21 mouse cellular contexts compared by ENCODE assay signal in the genomic region with DNA sequence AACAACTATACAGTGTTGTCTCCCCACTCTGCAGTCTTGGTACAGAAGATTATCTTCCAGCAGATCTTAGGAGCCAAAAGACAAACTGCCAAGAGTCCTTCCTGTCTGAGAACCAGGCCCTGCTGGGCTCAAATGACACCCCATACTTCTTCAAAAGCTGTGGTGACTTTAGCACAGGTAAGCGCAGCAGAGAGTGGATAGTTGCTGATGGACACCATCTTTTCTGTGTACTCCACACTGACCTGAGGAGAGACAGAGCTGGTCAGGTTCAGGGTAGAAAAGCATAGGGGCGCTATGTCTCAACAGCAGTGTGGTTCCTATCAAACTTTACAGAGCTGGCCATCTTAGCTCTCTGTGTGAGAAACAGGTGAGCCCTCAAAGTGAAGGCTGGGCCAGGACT. TPM values are rescaled to one million over a fixed set of nuclear protein-coding genes. Genes with fewer than 3 reads are reported as not detected.
DNase-seq lines count a peak whose midpoint lies in the region; ATAC-seq lines count a peak whose summit lies in the region.
"Had no signal": no experiment of that assay in that cellular context is flagged by ENCODE, and none has a peak within 500 bp of the region (broad histone marks: within the 10 kb centered on the region; RNA-seq: fewer than 3 reads in every experiment).

No protein-coding gene starts in this region.

- 91% methylated on average over 2 of the region's 2 CpGs for WGBS in embryonic facial prominence, embryonic 13.5 days
- WGBS in embryonic facial prominence, embryonic 10.5 days = 92% methylated on average over 2 of the region's 2 CpGs
- 92% methylated on average over 2 of the region's 2 CpGs for WGBS in midbrain, embryonic 11.5 days
- WGBS in midbrain, embryonic 13.5 days = 93% methylated on average over 2 of the region's 2 CpGs

- H3K9me3 ChIP-seq in embryonic facial prominence, embryonic 13.5 days = no peaks in the 10 kb centered on the region
- no peaks in the 10 kb centered on the region for H3K9me3 ChIP-seq in embryonic facial prominence, embryonic 10.5 days
- no peaks in the 10 kb centered on the region for H3K9me3 ChIP-seq in midbrain, embryonic 11.5 days (ENCODE audit: control insufficient read depth, low read length)
- no peaks in the 10 kb centered on the region for H3K9me3 ChIP-seq in midbrain, embryonic 13.5 days
- H3K9me3 ChIP-seq: forebrain, embryonic 10.5 days; forebrain, embryonic 12.5 days had no signal

- no peaks in the 10 kb centered on the region for H3K27me3 ChIP-seq in embryonic facial prominence, embryonic 13.5 days
- no peaks in the 10 kb centered on the region for H3K27me3 ChIP-seq in embryonic facial prominence, embryonic 10.5 days (replicated peaks; ENCODE audit: low read depth, poor library complexity, severe bottlenecking)
- no peaks in the 10 kb centered on the region for H3K27me3 ChIP-seq in midbrain, embryonic 11.5 days (ENCODE audit: control insufficient read depth, insufficient read depth, low read length)
- no peaks in the 10 kb centered on the region for H3K27me3 ChIP-seq in midbrain, embryonic 13.5 days
- H3K27me3 ChIP-seq: forebrain, embryonic 12.5 days; Patski had no signal

- H3K27ac ChIP-seq in embryonic facial prominence, embryonic 13.5 days = no peak overlapping the region
- H3K27ac ChIP-seq in embryonic facial prominence, embryonic 10.5 days (replicated peaks) = no peak overlapping the region
- no peak overlapping the region for H3K27ac ChIP-seq in midbrain, embryonic 11.5 days (ENCODE audit: low read depth, low read length)
- no peak overlapping the region for H3K27ac ChIP-seq in midbrain, embryonic 13.5 days
- H3K27ac ChIP-seq: forebrain, embryonic 10.5 days; forebrain, embryonic 12.5 days had no signal

- DNase-seq in embryonic facial prominence, embryonic 10.5 days (ENCODE audit: low spot score) = no peak
- peak; percentile 56 for DNase-seq in midbrain, embryonic 11.5 days (ENCODE audit: low spot score, missing footprints)
- DNase-seq: adrenal gland, adult 8-10 months; adrenal gland, postnatal 14 days; adrenal gland, postnatal 36 days; B cell, adult 2 months; cerebellum, adult 11-12 months; cerebellum, adult 2 months; cerebellum, adult 9-10 months; cerebellum, postnatal 10 days; cerebellum, postnatal 25 days had no signal

- no peak overlapping the region for H3K4me2 ChIP-seq in embryonic facial prominence, embryonic 13.5 days
- H3K4me2 ChIP-seq in midbrain, embryonic 11.5 days = no peak overlapping the region
- H3K4me2 ChIP-seq in midbrain, embryonic 13.5 days (replicated peaks) = no peak overlapping the region
- H3K4me2 ChIP-seq: forebrain, embryonic 12.5 days had no signal

- peak overlapping the region; percentile 16; the same call in 1 of the 2 replicates for H3K9ac ChIP-seq in embryonic facial prominence, embryonic 13.5 days
- no peak overlapping the region for H3K9ac ChIP-seq in midbrain, embryonic 11.5 days (ENCODE audit: low read length)
- H3K9ac ChIP-seq in midbrain, embryonic 13.5 days (replicated peaks) = no peak overlapping the region
- H3K9ac ChIP-seq: forebrain, embryonic 12.5 days had no signal

- H3K4me1 ChIP-seq in embryonic facial prominence, embryonic 13.5 days = peaks cover 9% of the 10 kb centered on the region
- H3K4me1 ChIP-seq in embryonic facial prominence, embryonic 10.5 days = peaks cover under 1% of the 10 kb centered on the region
- H3K4me1 ChIP-seq in midbrain, embryonic 11.5 days (ENCODE audit: control insufficient read depth, insufficient read depth, low read length) = no peaks in the 10 kb centered on the region
- peaks cover 4% of the 10 kb centered on the region for H3K4me1 ChIP-seq in midbrain, embryonic 13.5 days (replicated peaks)

- no peak overlapping the region for H3K4me3 ChIP-seq in embryonic facial prominence, embryonic 13.5 days
- H3K4me3 ChIP-seq in embryonic facial prominence, embryonic 10.5 days = no peak overlapping the region
- H3K4me3 ChIP-seq in midbrain, embryonic 11.5 days (ENCODE audit: low read depth, low read length) = no peak overlapping the region
- no peak overlapping the region for H3K4me3 ChIP-seq in midbrain, embryonic 13.5 days (replicated peaks)
- H3K4me3 ChIP-seq: forebrain, embryonic 10.5 days; forebrain, embryonic 12.5 days had no signal

- no peak for ATAC-seq in embryonic facial prominence, embryonic 13.5 days (ENCODE audit: insufficient number of reproducible peaks, insufficient read depth, low FRiP score, low TSS enrichment, low read depth)
- ATAC-seq in midbrain, embryonic 11.5 days (ENCODE audit: low FRiP score) = no peak
- no peak for ATAC-seq in midbrain, embryonic 13.5 days
- ATAC-seq in erythroid progenitor cell, adult 5-6 weeks (replicated peaks; ENCODE audit: low FRiP score, poor library complexity, severe bottlenecking) = no peak
- ATAC-seq: activated CD4-positive, CD25-positive, alpha-beta regulatory T cell, adult 4 months; CD4-positive, CD25-positive, alpha-beta regulatory T cell, adult 4 months; forebrain, embryonic 14.5 days; forebrain, embryonic 16.5 days; Patski had no signal

- peaks cover 92% of the 10 kb centered on the region for H3K36me3 ChIP-seq in embryonic facial prominence, embryonic 13.5 days
- H3K36me3 ChIP-seq in embryonic facial prominence, embryonic 10.5 days (replicated peaks) = peaks cover 100% of the 10 kb centered on the region
- H3K36me3 ChIP-seq in midbrain, embryonic 11.5 days (ENCODE audit: control insufficient read depth, insufficient read depth, low read length) = peaks cover 20% of the 10 kb centered on the region
- peaks cover 83% of the 10 kb centered on the region for H3K36me3 ChIP-seq in midbrain, embryonic 13.5 days

RNA-seq across cellular contexts. Expression of a gene that starts 7.6 kb away (rescaled TPM):
- polyA plus RNA-seq in embryonic facial prominence, embryonic 13.5 days (2015; fragmentation: Nextera tagmentation; extraction: Ambion mirVana) = 199 and 214 TPM in 2 replicates
- 233 and 257 TPM in 2 replicates for polyA plus RNA-seq in embryonic facial prominence, embryonic 10.5 days (2016; fragmentation: Nextera tagmentation; extraction: Ambion mirVana)
- 215 and 219 TPM in 2 replicates for polyA plus RNA-seq in midbrain, embryonic 11.5 days (2014; fragmentation: Nextera tagmentation; extraction: Ambion mirVana)
- polyA plus RNA-seq in midbrain, embryonic 13.5 days (2015; fragmentation: Nextera tagmentation; extraction: Ambion mirVana) = 136 and 144 TPM in 2 replicates
- total RNA-seq in erythroid progenitor cell, adult 5-6 weeks (2015; ENCODE audit: low replicate concordance) = 103 and 153 TPM in 2 replicates
- total RNA-seq in erythroid progenitor cell, adult 5-6 weeks (2017; ENCODE audit: low replicate concordance) = 69.4 and 86.4 TPM in 2 replicates

RNA-seq across cellular contexts. Expression of a gene that starts 7.7 kb away (rescaled TPM):
- polyA plus RNA-seq in embryonic facial prominence, embryonic 13.5 days (2015; fragmentation: Nextera tagmentation; extraction: Ambion mirVana) = 337 and 351 TPM in 2 replicates
- polyA plus RNA-seq in embryonic facial prominence, embryonic 10.5 days (2016; fragmentation: Nextera tagmentation; extraction: Ambion mirVana) = 473 and 496 TPM in 2 replicates
- 343 and 353 TPM in 2 replicates for polyA plus RNA-seq in midbrain, embryonic 11.5 days (2014; fragmentation: Nextera tagmentation; extraction: Ambion mirVana)
- polyA plus RNA-seq in midbrain, embryonic 13.5 days (2015; fragmentation: Nextera tagmentation; extraction: Ambion mirVana) = 258 and 276 TPM in 2 replicates
- 61.2 and 143 TPM in 2 replicates for total RNA-seq in erythroid progenitor cell, adult 5-6 weeks (2015; ENCODE audit: low replicate concordance)
- 76.0 and 79.9 TPM in 2 replicates for total RNA-seq in erythroid progenitor cell, adult 5-6 weeks (2017; ENCODE audit: low replicate concordance)

RNA-seq across cellular contexts. Expression of a gene that starts 34.1 kb away (rescaled TPM):
- 9.2 and 13.9 TPM in 2 replicates for polyA plus RNA-seq in embryonic facial prominence, embryonic 13.5 days (2015; fragmentation: Nextera tagmentation; extraction: Ambion mirVana)
- 9.3 and 10.4 TPM in 2 replicates for polyA plus RNA-seq in embryonic facial prominence, embryonic 10.5 days (2016; fragmentation: Nextera tagmentation; extraction: Ambion mirVana)
- 5.1 and 6.3 TPM in 2 replicates for polyA plus RNA-seq in midbrain, embryonic 11.5 days (2014; fragmentation: Nextera tagmentation; extraction: Ambion mirVana)
- polyA plus RNA-seq in midbrain, embryonic 13.5 days (2015; fragmentation: Nextera tagmentation; extraction: Ambion mirVana) = 3.4 and 4.1 TPM in 2 replicates
- total RNA-seq in erythroid progenitor cell, adult 5-6 weeks (2015; ENCODE audit: low replicate concordance) = 39.3 and 91.8 TPM in 2 replicates
- total RNA-seq in erythroid progenitor cell, adult 5-6 weeks (2017; ENCODE audit: low replicate concordance) = 91.8 and 94.2 TPM in 2 replicates

RNA-seq across cellular contexts. Expression of a gene that starts 36.8 kb away (rescaled TPM):
- polyA plus RNA-seq in embryonic facial prominence, embryonic 13.5 days (2015; fragmentation: Nextera tagmentation; extraction: Ambion mirVana) = 487 and 605 TPM in 2 replicates
- 425 and 454 TPM in 2 replicates for polyA plus RNA-seq in embryonic facial prominence, embryonic 10.5 days (2016; fragmentation: Nextera tagmentation; extraction: Ambion mirVana)
- polyA plus RNA-seq in midbrain, embryonic 11.5 days (2014; fragmentation: Nextera tagmentation; extraction: Ambion mirVana) = 532 and 550 TPM in 2 replicates
- polyA plus RNA-seq in midbrain, embryonic 13.5 days (2015; fragmentation: Nextera tagmentation; extraction: Ambion mirVana) = 710 and 725 TPM in 2 replicates
- total RNA-seq in erythroid progenitor cell, adult 5-6 weeks (2015; ENCODE audit: low replicate concordance) = 26.0 and 63.4 TPM in 2 replicates
- 21.9 and 23.3 TPM in 2 replicates for total RNA-seq in erythroid progenitor cell, adult 5-6 weeks (2017; ENCODE audit: low replicate concordance)

RNA-seq across cellular contexts. Expression of a gene that starts 41.6 kb away (rescaled TPM):
- polyA plus RNA-seq in embryonic facial prominence, embryonic 13.5 days (2015; fragmentation: Nextera tagmentation; extraction: Ambion mirVana) = 52.0 and 59.3 TPM in 2 replicates
- 41.4 and 46.6 TPM in 2 replicates for polyA plus RNA-seq in embryonic facial prominence, embryonic 10.5 days (2016; fragmentation: Nextera tagmentation; extraction: Ambion mirVana)
- 30.9 and 32.3 TPM in 2 replicates for polyA plus RNA-seq in midbrain, embryonic 11.5 days (2014; fragmentation: Nextera tagmentation; extraction: Ambion mirVana)
- 39.6 and 40.0 TPM in 2 replicates for polyA plus RNA-seq in midbrain, embryonic 13.5 days (2015; fragmentation: Nextera tagmentation; extraction: Ambion mirVana)
- 452 and 538 TPM in 2 replicates for total RNA-seq in erythroid progenitor cell, adult 5-6 weeks (2015; ENCODE audit: low replicate concordance)
- total RNA-seq in erythroid progenitor cell, adult 5-6 weeks (2017; ENCODE audit: low replicate concordance) = 191 and 249 TPM in 2 replicates
